Mouse (Mus musculus): ENCODE results near the gene Rps12-ps3. TPM values are rescaled to one million over a fixed set of nuclear protein-coding genes. Genes with fewer than 3 reads are reported as not detected.

Rps12-ps3 gene
- 3.1 and 7.5 TPM in 2 replicates for polyA plus RNA-seq (2016; fragmentation: Nextera tagmentation; extraction: Ambion mirVana)

GRCm38 (mm10) chr19:59321990-59322389 lies at the start of gene Rps12-ps3:
Gene Rps12-ps3, plus strand, starts transcription at chr19:59322290.
- Histone ChIP-seq H3K4me1 (no peaks in the 10 kb centered on the region), H3K36me3 (no peaks in the 10 kb centered on the region), H3K27me3 (no peaks in the 10 kb centered on the region), H3K4me2 (replicated peaks) (no peak within 1 kb of the TSS), H3K4me3 (no peak within 1 kb of the TSS), H3K9me3 (no peaks in the 10 kb centered on the region), H3K27ac (replicated peaks) (no peak within 1 kb of the TSS), H3K9ac (replicated peaks) (no peak within 1 kb of the TSS)
- 97% methylated on average over 14 of the region's 14 CpGs for WGBS
- no peak for ATAC-seq (ENCODE audit: low FRiP score, low read depth)

GRCm38 (mm10) chr19:59273190-59273589 lies 48.9 kb upstream of the Rps12-ps3 start:
- no peak overlapping the region for H3K27ac ChIP-seq (replicated peaks)
- H3K36me3 ChIP-seq, result no peaks in the 10 kb centered on the region
- no peaks in the 10 kb centered on the region for H3K9me3 ChIP-seq
- H3K4me1 ChIP-seq, result no peaks in the 10 kb centered on the region
- H3K9ac ChIP-seq (replicated peaks), result no peak overlapping the region
- no peak overlapping the region for H3K4me2 ChIP-seq (replicated peaks)
- H3K27me3 ChIP-seq, result peaks cover 49% of the 10 kb centered on the region
- ATAC-seq (ENCODE audit: low FRiP score, low read depth), result no peak
- 82% methylated on average over 7 of the region's 7 CpGs for WGBS
- no peak overlapping the region for H3K4me3 ChIP-seq

DNA sequence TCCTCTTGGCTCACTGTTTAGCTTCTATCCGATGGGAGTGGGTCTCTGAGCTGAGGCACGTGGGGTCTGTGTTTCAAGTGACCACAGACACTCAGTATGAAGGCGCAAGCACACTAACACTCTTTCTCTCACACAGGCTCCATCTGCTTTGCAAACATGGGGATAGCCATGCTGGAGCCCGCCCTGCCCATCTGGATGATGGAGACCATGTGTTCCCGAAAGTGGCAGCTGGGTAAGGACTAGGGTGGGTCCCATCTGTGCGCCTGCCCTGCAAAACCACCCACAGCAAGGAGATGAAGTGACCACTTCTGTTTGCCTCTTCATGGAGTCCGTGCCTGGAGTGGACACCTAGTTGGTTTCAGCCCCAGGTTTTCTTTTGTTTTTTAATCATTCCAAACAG lies 45.7 kb upstream of the Rps12-ps3 start:
- Histone ChIP-seq H3K27me3 (peaks cover 20% of the 10 kb centered on the region; the same call in 1 of the 2 replicates), H3K4me3 (no peak overlapping the region), H3K4me1 (no peaks in the 10 kb centered on the region), H3K36me3 (no peaks in the 10 kb centered on the region), H3K9me3 (no peaks in the 10 kb centered on the region), H3K4me2 (replicated peaks) (no peak overlapping the region), H3K27ac (replicated peaks) (no peak overlapping the region), H3K9ac (replicated peaks) (no peak overlapping the region)
- 82% methylated on average over 7 of the region's 7 CpGs for WGBS
- no peak for ATAC-seq (ENCODE audit: low FRiP score, low read depth)

GRCm38 (mm10) chr19:59280841-59281240 lies 41.2 kb upstream of the Rps12-ps3 start:
- H3K4me1 ChIP-seq, result no peaks in the 10 kb centered on the region
- no peak overlapping the region for H3K27ac ChIP-seq (replicated peaks)
- no peak overlapping the region for H3K4me3 ChIP-seq
- no peaks in the 10 kb centered on the region for H3K36me3 ChIP-seq
- H3K4me2 ChIP-seq (replicated peaks), result no peak overlapping the region
- no peaks in the 10 kb centered on the region for H3K9me3 ChIP-seq
- no peaks in the 10 kb centered on the region for H3K27me3 ChIP-seq
- H3K9ac ChIP-seq (replicated peaks), result no peak overlapping the region
- ATAC-seq (ENCODE audit: low FRiP score, low read depth), result no peak

- H3K9me3 ChIP-seq, result no peaks in the 10 kb centered on the region
- H3K27ac ChIP-seq (replicated peaks), result no peak overlapping the region
- no peak overlapping the region for H3K4me2 ChIP-seq (replicated peaks)
- no peak for ATAC-seq (ENCODE audit: low FRiP score, low read depth)
- 85% methylated on average over 3 of the region's 3 CpGs for whole genome bisulfite sequencing
- H3K4me1 ChIP-seq, result no peaks in the 10 kb centered on the region
- H3K4me3 ChIP-seq, result no peak overlapping the region
- no peak overlapping the region for H3K9ac ChIP-seq (replicated peaks)
- no peaks in the 10 kb centered on the region for H3K36me3 ChIP-seq
- no peaks in the 10 kb centered on the region for H3K27me3 ChIP-seq
Measured at GRCm38 (mm10) chr19:59282001-59282400, 40.1 kb upstream of the Rps12-ps3 start.

- Histone ChIP-seq H3K9ac (replicated peaks) (no peak overlapping the region), H3K27me3 (no peaks in the 10 kb centered on the region), H3K4me2 (replicated peaks) (no peak overlapping the region), H3K4me1 (no peaks in the 10 kb centered on the region), H3K27ac (replicated peaks) (no peak overlapping the region), H3K36me3 (no peaks in the 10 kb centered on the region), H3K9me3 (no peaks in the 10 kb centered on the region), H3K4me3 (no peak overlapping the region)
- no peak for ATAC-seq (ENCODE audit: low FRiP score, low read depth)
Measured at GRCm38 (mm10) chr19:59289042-59289441, 33.0 kb upstream of the Rps12-ps3 start.

DNA sequence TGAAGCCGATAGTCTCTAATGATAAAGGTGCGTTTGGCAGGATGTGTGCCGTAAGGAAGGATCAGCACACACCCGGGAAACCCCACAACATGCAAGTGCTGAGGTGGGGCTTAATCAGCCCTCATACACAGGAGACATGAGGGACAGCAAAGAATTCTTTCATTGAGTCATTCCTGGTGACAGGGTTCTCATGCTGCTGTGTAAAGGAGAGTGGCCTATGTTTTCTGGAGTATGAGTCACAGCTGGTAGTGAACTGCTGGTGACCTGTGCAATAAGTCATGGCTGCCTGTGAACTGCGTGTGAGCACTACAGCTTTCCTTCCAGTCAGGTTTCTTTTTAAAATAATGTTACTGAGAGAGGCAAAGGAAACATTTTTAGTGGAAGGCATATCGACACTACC lies 32.3 kb upstream of the Rps12-ps3 start:
- no peak for ATAC-seq (ENCODE audit: low FRiP score, low read depth)
- no peak overlapping the region for H3K9ac ChIP-seq (replicated peaks)
- H3K4me3 ChIP-seq, result no peak overlapping the region
- H3K9me3 ChIP-seq, result no peaks in the 10 kb centered on the region
- no peaks in the 10 kb centered on the region for H3K27me3 ChIP-seq
- no peak overlapping the region for H3K4me2 ChIP-seq (replicated peaks)
- H3K27ac ChIP-seq (replicated peaks), result no peak overlapping the region
- H3K36me3 ChIP-seq, result no peaks in the 10 kb centered on the region
- 94% methylated on average over 6 of the region's 6 CpGs for WGBS
- H3K4me1 ChIP-seq, result no peaks in the 10 kb centered on the region

- H3K4me2 ChIP-seq (replicated peaks), result no peak overlapping the region
- no peaks in the 10 kb centered on the region for H3K4me1 ChIP-seq
- H3K9me3 ChIP-seq, result no peaks in the 10 kb centered on the region
- no peak overlapping the region for H3K9ac ChIP-seq (replicated peaks)
- H3K27me3 ChIP-seq, result no peaks in the 10 kb centered on the region
- H3K27ac ChIP-seq (replicated peaks), result no peak overlapping the region
- no peak for ATAC-seq (ENCODE audit: low FRiP score, low read depth)
- H3K4me3 ChIP-seq, result no peak overlapping the region
- no peaks in the 10 kb centered on the region for H3K36me3 ChIP-seq
- 81% methylated on average over 5 of the region's 5 CpGs for WGBS
Measured at GRCm38 (mm10) chr19:59292183-59292839, 29.8 kb upstream of the Rps12-ps3 start.

- no peaks in the 10 kb centered on the region for H3K4me1 ChIP-seq
- no peak overlapping the region for H3K27ac ChIP-seq (replicated peaks)
- H3K9me3 ChIP-seq, result no peaks in the 10 kb centered on the region
- no peak overlapping the region for H3K4me2 ChIP-seq (replicated peaks)
- H3K27me3 ChIP-seq, result no peaks in the 10 kb centered on the region
- H3K9ac ChIP-seq (replicated peaks), result no peak overlapping the region
- no peak overlapping the region for H3K4me3 ChIP-seq
- no peak for ATAC-seq (ENCODE audit: low FRiP score, low read depth)
- 0 out of 2 replicates have a peak, but pooled peaks cover 3% of the 10 kb centered on the region for H3K36me3 ChIP-seq
Measured at GRCm38 (mm10) chr19:59315308-59315707, 6.8 kb upstream of the Rps12-ps3 start.

DNA sequence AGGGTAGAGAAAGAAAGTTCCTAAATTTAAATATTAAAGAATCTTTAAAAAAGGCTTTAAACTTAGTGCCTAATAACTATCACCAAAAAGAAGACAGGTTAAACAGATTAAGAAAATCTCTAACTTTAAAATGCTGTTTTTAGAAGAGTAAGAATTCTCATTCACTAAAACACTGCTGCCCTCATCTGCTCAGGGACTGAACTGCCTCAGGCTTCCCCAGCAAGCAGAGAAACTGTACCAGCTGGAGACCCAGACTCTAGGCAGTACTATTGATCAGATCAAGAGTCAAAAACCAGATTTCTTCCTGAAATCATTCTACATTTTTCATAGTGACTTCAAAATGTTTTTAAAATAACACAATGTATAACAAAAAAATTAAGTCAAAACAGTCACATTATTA lies 5.5 kb upstream of the Rps12-ps3 start:
- H3K4me1 ChIP-seq, result no peaks in the 10 kb centered on the region
- no peak overlapping the region for H3K4me3 ChIP-seq
- ATAC-seq (ENCODE audit: low FRiP score, low read depth), result no peak

GRCm38 (mm10) chr19:59330816-59331225 lies 8.7 kb downstream of the Rps12-ps3 start:
- Histone ChIP-seq H3K4me1 (no peaks in the 10 kb centered on the region), H3K4me2 (replicated peaks) (no peak overlapping the region), H3K36me3 (no peaks in the 10 kb centered on the region), H3K27ac (replicated peaks) (no peak overlapping the region), H3K9ac (replicated peaks) (no peak overlapping the region), H3K9me3 (no peaks in the 10 kb centered on the region), H3K4me3 (no peak overlapping the region), H3K27me3 (no peaks in the 10 kb centered on the region)
- ATAC-seq (ENCODE audit: low FRiP score, low read depth), result no peak

More for the DNA sequence above, 5.5 kb upstream of the Rps12-ps3 start:
- Histone ChIP-seq H3K4me2 (replicated peaks) (no peak overlapping the region), H3K9me3 (no peaks in the 10 kb centered on the region), H3K9ac (replicated peaks) (no peak overlapping the region), H3K27ac (replicated peaks) (no peak overlapping the region), H3K27me3 (no peaks in the 10 kb centered on the region), H3K36me3 (0 out of 2 replicates have a peak, but pooled peaks cover under 1% of the 10 kb centered on the region)

GRCm38 (mm10) chr19:59336655-59337054 lies 14.6 kb downstream of the Rps12-ps3 start:
- Histone ChIP-seq H3K9me3 (no peaks in the 10 kb centered on the region), H3K9ac (replicated peaks) (no peak overlapping the region), H3K4me2 (replicated peaks) (no peak overlapping the region), H3K36me3 (no peaks in the 10 kb centered on the region), H3K27ac (replicated peaks) (no peak overlapping the region), H3K27me3 (no peaks in the 10 kb centered on the region), H3K4me3 (no peak overlapping the region), H3K4me1 (peaks cover 9% of the 10 kb centered on the region; the same call in 1 of the 2 replicates)
- no peak for ATAC-seq (ENCODE audit: low FRiP score, low read depth)
- 97% methylated on average over 1 of the region's 1 CpGs for WGBS

Measured in midbrain, embryonic 12.5 days (tissue).